Mouse (Mus musculus): Measurements from ENCODE around the gene Ifitm3.
"Not testable (repeated sequence)": the region's sequence is repeated elsewhere in the genome, so short reads cannot be mapped to it uniquely, and the experiment has no call there.

The Ifitm3 gene

DNA sequence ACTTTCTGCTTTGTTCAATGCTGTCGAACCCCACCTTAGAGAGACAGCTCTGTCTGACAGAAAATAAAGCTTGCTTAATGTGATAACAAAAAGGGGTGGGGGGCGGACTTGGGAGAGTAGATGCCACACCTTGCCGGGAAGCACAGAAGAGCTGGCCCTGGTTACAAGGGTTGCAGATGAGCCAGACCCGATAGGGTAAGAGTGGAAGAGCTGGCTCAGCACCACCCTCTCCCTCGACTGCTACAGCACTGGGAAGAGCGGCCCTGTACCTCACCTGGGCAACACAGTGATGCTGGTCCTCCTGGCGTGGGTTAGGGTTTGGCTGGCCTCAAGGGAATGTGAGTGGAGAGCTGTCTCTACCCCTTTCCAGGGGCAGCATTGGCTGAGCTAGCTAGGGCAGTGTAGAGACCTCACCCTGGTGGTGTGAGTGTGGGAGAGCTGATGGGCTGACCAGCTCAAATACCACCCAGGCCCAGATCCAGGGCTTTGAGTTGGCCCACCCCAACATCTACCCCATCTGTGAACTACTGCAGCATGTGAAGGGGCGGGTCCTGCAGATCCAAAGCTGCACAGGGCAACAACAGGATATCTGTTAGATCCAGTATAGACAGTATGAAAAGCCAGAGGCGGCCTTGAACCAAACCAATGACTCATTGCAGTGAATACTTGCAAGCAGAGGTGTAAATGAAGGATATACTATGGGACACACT is 22.0 kb upstream of the Ifitm3 start:
- DNase-seq (ENCODE audit: low spot score): no peak

DNA sequence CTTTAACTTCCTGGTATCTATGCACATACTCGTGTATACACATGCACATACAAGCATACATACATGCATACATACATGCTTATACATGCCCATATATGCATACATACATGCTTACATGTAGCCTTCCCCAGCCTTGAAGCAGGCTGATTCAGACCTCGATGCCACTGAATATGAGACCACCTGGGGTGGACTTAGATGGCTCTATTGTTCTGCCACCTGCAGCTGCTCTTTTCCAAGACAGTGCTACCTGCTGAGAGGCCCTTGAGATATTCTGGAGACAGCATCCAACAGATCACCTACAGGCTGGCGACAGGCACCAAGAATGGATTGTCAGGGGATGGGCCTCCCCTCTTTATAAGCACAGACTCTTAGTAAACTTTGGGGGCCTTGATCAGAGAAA is 19.8 kb upstream of the Ifitm3 start:
- DNase-seq (ENCODE audit: low spot score): no peak

DNA sequence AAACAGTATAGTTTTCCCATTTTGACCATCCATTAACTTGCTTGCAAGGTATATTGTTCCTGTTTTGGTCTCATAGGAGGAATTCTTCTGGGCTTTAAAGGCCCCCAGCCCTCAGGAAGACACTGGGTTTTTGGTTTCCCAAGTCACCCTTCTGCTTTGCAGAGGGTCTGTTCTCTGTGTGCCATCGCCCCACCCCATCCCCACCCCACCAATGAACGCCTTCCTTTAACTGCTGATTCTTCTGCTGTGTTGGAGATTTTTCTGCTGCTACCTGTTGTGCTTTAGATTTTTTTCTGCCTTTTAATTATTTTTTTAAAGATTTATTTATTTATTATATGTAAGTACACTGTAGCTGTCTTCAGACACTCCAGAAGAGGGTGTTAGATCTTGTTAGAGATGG is 18.3 kb upstream of the Ifitm3 start, which contains the start of gene Gm17387:
Gene Gm17387 (plus strand): TSS at position 301 of the 400 bp plus-strand sequence.
- DNase-seq (ENCODE audit: low spot score): no peak

DNA sequence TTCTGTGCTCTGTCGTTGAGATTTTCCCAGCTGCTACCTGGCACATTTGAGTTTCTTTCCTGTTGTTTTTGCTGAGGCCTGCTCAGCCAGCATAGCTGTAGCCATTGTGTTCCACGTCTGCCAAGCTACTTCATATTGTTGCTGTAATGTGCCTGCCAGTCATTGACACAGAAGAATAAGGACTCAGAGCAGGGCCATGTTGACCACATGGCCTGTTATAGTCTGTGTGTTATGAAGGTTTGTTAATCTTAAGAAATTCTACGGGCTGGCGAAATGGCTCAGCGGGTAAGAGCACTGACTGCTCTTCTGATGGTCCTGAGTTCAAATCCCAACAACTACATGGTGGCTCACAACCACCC is 16.1 kb upstream of the Ifitm3 start:
- DNase-seq (ENCODE audit: low spot score): no peak

DNA sequence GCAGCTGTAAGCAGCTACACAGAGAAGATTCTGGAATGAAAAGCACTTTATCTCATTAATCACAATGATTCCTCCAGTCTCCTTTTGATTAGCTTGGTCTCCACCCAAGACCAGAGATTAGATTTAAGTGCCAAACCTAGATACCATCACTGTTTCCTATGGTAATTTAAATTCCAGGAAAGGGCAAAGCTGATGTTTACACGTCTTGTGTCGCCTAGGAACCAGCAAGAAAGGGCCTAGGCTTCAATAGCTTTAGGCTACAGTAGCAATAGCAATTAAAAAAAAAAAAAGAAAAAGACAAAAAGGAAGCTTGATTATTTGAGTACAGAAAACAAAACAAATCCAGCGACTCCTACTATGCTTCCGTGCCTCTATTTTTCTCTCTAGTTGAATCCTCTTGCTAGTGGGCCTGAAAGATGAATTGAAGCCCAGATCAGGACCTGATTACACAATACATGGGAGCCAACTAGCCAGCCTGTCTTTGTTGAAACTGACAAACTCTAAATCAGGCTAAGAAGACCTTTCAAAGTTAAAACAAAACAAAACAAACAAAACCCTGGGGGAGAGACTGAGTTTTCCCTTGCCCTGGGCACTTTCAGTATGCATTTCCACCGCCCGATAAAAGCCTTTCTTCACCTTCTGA is 15.6 kb upstream of the Ifitm3 start:
- no peak for DNase-seq (ENCODE audit: low spot score)

DNA sequence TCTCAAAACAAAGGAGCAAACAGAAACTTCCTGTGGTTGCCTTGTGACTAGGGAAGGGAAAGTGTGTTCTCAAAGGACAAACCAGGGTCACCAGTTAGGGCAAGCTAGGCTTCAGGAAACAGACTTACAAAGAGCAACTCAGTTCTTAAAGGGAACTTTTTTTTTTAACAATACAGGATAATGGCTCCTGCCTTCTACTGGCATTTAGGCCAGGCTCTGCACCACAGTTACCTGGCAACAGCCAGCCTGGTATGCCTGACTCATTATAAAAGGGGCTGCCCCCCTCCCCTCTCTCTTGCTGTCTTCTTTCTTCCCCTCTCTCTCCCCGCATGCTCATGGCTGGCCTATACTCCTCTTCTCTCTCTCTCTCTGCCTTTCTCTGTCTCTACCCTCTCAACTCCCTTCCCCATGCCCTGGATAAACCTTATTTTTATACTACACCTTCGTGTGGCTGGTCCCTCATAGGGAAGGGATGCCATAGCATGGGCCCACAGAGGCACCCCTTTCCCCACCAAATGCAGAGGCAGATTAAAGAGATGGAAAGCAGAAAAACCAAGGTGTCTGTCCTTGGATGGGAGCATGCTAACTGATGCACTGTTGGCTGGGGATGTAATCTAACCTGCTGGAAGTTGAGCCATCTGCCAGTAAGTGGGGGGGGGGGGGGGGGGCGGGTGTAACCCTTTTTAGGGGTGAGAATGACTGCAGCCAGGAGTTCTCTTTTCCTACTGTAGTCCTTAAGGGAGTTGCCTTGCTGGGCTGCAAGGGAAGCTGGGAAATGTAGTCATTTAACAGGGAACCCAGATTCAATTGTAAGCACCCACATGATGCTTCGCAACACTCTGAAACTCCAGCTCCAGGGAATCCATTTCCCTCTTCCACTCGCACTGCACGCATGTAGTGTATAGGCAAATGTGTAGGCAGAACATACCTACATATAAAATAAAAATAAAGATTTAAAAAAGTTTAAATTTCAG is 14.6 kb upstream of the Ifitm3 start:
- no peak for DNase-seq (ENCODE audit: low spot score)

DNA sequence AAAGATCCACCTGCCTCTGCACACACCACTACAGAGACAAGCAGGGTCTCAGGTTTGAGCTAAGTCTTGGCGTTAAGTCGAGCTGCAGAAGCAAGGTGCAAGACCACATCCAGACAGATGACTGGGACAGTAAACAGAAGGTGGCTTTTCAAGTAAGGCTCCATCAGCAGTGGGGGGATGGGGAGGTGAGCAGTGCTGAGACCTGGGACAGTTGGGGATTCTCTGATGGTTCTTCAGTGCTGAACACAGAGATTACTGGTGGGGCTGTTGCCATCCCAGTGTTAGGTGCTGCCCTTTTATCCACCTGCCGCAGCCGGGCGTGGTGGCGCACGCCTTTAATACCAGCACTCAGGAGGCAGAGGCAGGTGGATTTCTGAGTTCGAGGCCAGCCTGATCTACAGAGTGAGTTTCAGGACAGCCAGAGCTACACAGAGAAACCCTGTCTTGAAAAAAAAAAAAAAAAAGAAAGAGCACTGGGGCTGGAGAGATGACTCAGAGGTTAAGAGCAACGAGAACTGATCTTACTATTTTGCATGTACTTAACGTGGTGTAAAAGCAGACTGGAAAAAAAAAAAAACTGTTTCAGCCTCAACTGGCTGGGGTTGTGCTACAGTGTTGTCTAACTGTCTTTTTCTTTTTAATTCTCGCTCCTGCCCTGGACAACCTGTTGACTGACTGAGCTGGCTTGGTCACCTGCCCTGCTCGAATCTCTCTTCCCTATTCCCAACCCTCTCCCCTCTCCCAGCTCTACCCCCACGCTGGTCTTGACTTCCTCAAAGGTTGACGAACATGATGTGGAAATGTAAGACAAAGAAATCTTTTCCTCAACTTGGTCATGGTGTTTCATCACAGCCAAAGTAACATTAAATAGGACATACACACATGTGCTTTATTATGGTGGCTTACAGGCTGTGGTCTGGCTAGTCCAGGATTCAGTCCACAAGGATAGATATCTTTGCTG is 11.2 kb upstream of the Ifitm3 start:
- no peak for DNase-seq (ENCODE audit: low spot score)

DNA sequence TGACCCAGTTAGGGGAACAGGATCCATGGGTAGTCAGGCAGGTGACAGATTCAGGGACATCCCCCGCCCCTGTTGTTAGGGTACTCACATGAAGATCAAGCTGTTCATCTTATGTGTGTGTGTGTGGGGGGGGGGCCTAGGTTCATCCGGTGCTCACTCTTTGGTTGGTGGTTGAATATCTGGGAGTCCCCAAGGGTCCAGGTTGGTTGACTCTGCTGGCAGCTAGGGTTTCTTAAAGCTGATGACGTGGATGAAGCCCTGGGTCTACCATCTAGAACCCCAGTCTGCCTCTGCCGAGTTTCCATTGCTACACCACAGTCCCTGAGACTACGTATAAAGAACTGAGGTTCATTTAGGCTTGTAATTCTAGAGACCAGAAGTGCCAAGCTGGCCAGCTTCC is 8.5 kb upstream of the Ifitm3 start:
- DNase-seq (ENCODE audit: low spot score): no peak

DNA sequence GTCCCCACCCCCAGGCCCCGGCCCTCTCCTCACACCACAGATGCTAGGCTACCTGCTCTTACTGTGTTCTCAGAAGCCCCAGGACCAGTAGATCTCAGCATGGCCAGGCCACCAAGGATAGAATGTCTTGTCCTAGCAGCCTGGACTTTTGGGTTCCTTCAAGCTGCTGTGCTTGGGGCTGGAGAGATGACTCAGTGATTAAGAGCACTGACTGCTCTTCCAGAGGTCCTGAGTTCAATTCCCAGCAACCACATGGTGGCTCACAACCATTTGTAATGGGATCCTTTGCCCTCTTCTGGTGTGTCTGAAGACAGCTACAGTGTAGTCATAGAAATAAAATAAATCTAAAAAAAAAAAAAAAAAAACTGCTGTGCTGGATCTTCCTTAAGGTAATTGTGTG is 7.3 kb upstream of the Ifitm3 start, which contains the start of gene Ifitm6:
Gene Ifitm6 (minus strand): TSS at position 101 of the 400 bp plus-strand sequence.
- DNase-seq (ENCODE audit: low spot score): not testable (repeated sequence)

DNA sequence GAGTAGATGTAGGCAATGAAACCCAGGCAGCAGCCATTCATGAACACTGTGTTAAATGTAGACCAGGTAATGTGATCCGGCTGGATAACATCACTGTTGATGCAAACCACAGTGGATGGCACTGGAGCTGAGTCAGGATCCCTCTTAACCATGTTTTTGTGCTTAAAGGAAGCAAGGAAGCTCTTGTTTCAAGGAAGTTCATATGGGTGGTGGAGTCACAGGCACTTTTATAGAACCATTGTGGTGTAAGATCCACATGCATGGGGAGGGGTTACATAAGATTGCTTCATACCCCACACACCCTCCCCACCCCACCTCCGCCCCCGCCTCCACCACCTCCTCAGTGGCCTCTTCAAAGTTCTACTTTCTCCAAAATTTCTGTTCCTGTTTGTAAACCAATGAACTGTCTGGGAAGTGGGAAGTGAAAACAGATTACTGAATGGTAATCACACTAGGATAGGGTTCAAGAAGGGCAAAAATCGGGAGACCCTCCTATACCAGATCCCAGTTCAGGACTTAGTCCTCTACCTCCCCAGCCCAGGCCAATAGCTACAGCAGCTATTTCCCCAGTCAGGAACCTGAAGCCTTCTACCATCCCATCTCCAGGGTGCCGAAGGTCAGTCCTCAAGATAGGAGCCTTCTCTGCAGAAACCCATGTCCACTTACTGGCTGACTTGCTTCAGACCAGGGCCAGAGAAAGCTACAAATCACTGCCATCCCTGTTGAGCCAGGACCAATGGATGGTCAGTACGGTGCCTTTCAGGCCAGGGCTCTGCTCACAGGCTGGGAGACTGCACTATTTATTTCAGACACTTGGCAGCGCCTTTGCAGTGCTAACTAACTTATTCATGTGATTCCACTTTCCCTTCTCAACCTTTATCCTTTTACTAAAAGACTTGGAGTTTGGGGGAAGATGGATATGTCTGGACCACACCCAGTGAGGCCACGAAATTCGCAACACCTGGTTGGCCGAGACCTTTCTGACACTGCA is 6.4 kb upstream of the Ifitm3 start:
- DNase-seq (ENCODE audit: low spot score): no peak

DNA sequence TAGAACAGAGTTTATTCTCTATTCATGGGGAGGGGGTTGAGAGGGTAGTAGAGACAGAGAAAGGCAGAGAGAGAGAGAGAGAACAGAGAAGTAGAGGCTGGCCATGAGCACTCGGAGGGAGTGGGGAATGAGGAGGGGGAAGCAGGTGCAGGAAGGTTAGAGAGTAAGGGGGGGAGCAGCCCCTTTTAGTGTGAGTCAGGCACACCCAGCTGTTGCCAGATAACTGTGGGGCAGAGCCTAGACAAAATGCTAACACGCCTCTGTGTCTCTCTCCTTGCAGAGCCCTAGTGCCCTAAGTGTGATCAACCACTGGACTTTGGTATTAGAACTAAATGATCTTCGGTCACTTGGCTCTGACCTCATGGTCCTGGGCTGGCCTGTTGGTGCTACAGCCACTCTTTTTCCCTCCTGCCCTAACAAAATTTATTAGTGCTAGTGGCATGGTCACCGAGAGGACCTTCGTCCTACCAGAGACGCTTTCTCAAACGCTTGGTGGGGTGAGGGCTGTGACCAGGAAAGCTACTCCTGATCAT is 734 bp upstream of the Ifitm3 start:
- no peak for DNase-seq (ENCODE audit: low spot score)

DNA sequence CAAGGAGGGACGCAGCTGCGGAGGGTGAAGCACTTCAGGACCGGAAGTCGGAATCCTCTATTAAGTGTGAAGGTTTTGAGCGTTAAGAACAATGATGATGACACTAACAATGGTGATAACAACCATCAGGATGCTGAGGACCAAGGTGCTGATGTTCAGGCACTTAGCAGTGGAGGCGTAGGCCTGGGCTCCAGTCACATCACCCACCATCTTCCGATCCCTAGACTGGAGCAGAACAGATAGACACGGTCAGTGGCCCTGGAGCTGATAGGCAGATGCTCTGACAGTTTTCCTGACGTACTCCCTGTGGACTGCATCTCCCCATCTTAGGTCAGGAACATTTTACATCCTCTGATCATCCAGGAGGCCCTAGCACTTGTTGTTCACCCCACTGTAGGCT is 905 bp downstream of the Ifitm3 start:
- DNase-seq (ENCODE audit: low spot score): no peak

DNA sequence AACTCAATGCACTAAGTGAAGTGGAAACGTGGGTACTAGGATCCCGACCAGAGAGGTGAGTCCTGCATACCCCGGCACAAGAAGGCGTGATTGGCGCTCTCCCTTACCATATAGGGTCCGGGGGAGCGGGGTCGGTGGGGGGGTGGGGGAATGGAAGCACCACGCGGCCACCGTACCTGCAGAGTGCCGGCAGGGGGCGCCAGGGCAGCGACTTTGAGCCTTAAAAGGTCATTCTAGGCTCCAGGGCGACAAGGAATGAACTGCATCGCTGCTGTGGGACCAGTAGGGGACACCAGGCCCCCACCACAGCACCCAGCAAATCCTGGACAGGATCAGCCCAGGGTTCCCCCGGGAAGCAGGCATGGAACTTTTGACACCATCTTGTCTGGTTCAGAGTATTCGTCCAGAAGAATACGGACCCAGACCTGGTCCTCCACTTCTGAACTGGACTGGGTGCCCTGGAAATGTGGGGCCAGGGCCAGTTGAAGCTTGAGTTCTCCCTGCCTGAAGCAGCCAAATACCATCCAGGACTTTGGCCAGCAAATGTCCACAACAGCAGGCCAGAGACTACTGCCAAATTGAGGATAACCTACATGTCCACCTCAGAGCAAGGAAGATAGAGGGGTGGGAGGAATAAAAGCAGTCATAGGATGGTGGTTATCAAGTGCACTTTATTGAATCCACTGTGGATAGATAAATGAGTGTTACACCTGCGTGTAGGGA is 1.5 kb downstream of the Ifitm3 start:
- peak; percentile 80 for DNase-seq (ENCODE audit: low spot score)

DNA sequence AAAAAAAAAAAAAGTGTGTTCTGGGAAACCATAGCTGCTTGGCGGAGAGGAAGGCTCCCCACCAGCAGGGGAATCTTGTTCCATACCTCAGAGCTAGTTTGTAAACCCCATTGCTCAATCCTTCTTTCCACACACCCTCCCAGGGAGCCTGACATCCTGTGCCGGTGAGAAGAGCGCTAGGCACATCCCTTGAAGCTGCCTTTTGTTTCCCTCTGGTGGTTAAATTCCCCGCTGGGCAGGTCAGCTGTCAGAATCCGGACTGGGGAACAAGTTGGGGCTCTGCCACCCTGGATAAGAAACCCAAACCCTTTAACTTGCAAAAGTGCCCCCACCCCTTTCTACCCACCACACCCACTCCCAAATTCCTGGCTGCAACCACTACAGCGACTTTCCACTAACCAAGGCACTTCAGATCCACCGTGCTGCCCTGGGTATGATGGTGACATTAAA is 2.2 kb downstream of the Ifitm3 start:
- DNase-seq (ENCODE audit: low spot score): peak; percentile 34

DNA sequence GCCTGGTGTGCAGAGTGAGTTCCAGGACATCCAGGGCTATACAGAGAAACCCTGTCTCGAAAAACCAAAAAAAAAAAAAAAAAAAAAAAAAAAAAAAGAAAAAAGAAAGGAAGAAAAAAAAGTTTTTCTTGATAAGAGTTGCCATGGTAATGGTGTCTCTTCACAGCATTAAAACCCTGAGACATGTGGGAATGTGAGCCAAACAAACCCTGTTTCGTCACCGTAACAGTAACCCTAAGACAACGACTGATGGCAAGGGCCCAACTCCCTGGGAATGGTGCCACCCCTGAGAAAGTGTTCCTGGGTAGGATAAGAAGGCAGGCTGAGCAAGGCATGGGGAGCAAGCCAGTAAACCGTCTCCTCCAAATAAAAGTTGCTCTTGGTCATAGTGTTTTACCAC is 3.7 kb downstream of the Ifitm3 start:
- DNase-seq (ENCODE audit: low spot score): no peak

DNA sequence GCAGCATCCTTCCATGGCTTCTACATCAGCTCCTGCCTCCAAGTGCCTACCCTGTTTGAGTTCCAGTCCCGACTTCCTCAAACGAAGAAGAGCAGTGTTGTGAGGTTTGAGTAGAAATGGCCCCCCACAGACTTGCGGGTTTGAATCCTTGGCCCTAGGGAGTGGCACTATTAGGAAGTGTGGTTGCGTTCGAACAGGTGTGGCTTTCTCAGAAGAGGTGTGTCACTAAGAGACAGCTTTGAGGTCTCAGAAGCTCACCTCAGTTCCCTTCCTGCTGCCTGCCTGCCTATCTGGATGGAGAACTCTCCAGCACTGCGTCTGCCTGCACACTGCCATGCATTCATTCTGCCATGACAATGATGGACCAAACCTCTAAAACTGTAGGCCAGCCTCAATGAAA is 4.1 kb downstream of the Ifitm3 start:
- no peak for DNase-seq (ENCODE audit: low spot score)

DNA sequence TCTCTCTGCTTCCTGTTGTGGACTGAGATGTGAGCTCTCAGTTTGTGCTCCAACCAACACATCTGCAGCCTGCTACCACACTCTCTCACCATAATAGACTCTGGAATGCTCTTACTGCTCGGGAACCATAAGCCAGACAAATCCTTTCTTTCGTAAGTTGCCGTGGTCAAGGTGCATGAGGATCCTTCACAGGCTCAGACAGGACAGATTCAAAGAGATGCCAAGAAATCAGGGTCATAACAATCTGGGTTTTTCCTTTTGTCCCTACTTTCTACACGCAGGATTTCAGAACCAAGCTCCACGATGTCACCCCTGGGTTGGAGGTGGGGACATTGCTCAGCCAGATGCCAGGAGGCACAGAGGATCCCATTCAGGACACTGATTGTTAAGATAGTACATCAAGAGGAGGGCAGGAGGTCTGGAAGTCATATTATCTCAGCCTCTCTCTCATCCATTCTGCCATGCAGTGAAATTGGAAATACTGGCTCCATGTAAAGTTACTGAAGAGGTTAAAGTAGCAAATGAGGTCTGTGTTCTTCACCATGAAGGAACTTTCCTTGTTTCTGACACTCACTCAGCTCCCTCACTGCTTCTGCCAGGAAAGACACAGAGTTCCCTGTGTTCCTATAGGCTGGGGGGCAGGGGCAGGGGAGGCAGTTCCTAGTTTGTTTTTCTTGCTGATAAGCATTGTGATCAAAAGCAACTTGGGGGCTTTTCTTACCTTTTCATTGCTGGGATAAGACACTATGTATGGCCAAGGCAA is 7.1 kb downstream of the Ifitm3 start:
- no peak for DNase-seq (ENCODE audit: low spot score)
